Mouse (Mus musculus): ENCODE results near the gene Xpr1. TPM values are rescaled to one million over a fixed set of nuclear protein-coding genes. Genes with fewer than 3 reads are reported as not detected.
A peak's percentile ranks its signal among the peaks of the same experiment; 100 is the strongest.

Gene Xpr1
- total and polyA plus RNA-seq, 3 experiments: 6.2 to 67.8 (median 12.2) TPM

DNA sequence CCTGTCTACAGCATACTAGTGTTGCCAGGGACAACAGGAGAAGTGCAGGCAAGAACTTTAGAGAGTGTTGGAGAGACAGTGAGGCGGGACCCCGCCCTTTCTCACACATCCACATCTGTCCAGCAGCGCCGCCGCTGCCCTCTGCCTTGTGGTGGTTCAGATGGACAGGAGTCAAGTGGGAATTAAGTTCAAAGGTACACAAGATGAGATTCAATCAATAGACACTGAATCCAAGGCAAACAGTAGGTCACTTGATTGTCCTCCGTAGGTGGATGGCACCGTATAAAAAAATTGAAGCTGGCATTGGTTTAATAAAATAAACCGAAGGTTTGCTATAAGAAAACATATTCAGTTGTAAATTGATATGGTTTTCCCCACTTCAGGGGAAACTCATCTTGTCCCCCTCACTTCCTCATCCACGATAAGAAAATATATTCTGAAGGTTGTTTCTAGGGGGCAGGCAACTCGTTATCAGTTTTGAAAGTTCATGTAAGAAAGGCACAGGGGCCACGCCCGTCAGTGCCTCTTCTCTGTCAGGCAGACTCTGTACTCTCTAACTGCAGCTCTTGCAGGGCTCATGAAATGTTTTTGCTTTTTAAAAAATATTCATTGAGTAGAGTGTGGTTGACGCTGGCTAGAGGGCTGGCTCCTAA is 140.7 kb downstream of the Xpr1 start:
- TF ChIP-seq TBP (IDR thresholded peaks at IDR 0.05; ENCODE audit: low read depth, low read length) (0 out of 2 replicates have a peak, but pooled peaks have one; percentile 12), RCOR1 (IDR thresholded peaks at IDR 0.05; ENCODE audit: low read depth, low read length) (no peak), CTCF (IDR thresholded peaks at IDR 0.05 in 2 of 3, conservative IDR thresholded peaks at IDR 0.05 in 1 of 3; ENCODE audit: control insufficient read depth in 1 of 3, insufficient read depth in 1 of 3, low read depth in 2 of 3, low read length in 3 of 3, poor library complexity in 1 of 3, severe bottlenecking in 1 of 3) (0 out of 6 replicates have a peak, but pooled peaks of 1 of the 3 experiments have one; percentile 1), MAZ (IDR thresholded peaks at IDR 0.05; ENCODE audit: low read depth, low read length) (peak; percentile 73; the same call in 1 of the 2 replicates), SIN3A (IDR thresholded peaks at IDR 0.05; ENCODE audit: low read length) (peak; percentile 67; the same call in 1 of the 2 replicates), TAL1 (IDR thresholded peaks at IDR 0.05; ENCODE audit: low read length) (0 out of 2 replicates have a peak, but pooled peaks have one; percentile 5), TCF12 (IDR thresholded peaks at IDR 0.05; ENCODE audit: low read depth, low read length) (peak; percentile 66; the same call in 1 of the 2 replicates), ELF1 (IDR thresholded peaks at IDR 0.05; ENCODE audit: low read depth, low read length) (peak; percentile 73), BHLHE40 (IDR thresholded peaks at IDR 0.05; ENCODE audit: borderline replicate concordance, low read depth, low read length) (no peak), GATA1 (IDR thresholded peaks at IDR 0.05; ENCODE audit: low read depth, low read length) (peak; percentile 89), ETS1 (IDR thresholded peaks at IDR 0.05; ENCODE audit: low read depth, low read length) (peak; percentile 71), MXI1 (IDR thresholded peaks at IDR 0.05; ENCODE audit: low read depth, low read length) (peak; percentile 64; the same call in 1 of the 2 replicates), POLR2A (IDR thresholded peaks at IDR 0.05; ENCODE audit: control insufficient read depth in 1 of 2, insufficient read depth in 1 of 2, low read depth in 1 of 2, low read length in 2 of 2, poor library complexity in 1 of 2) (no peak), USF1 (IDR thresholded peaks at IDR 0.05; ENCODE audit: low read depth, low read length) (no peak), NELFE (IDR thresholded peaks at IDR 0.05; ENCODE audit: low read depth, low read length) (no peak), SMC3 (IDR thresholded peaks at IDR 0.05; ENCODE audit: low read depth, low read length) (0 out of 2 replicates have a peak, but pooled peaks have one; percentile 30), ZMIZ1 (IDR thresholded peaks at IDR 0.05; ENCODE audit: low read depth, low read length) (no peak), RAD21 (IDR thresholded peaks at IDR 0.05; ENCODE audit: low read depth, low read length) (no peak), CHD1 (IDR thresholded peaks at IDR 0.05; ENCODE audit: low read depth, low read length) (no peak), POLR2AphosphoS2 (IDR thresholded peaks at IDR 0.05; ENCODE audit: low read length) (no peak), USF2 (IDR thresholded peaks at IDR 0.05; ENCODE audit: borderline replicate concordance in 1 of 2, insufficient read depth in 1 of 2, low read depth in 1 of 2, low read length in 2 of 2) (no peak), EP300 (IDR thresholded peaks at IDR 0.05; ENCODE audit: low read depth in 1 of 2, low read length in 2 of 2) (peak; percentile 82 to 87)
- H3K9me3 ChIP-seq (replicated peaks; ENCODE audit: insufficient read depth, low read length): no peaks in the 10 kb centered on the region
- peak overlapping the region; percentile 93 for H3K27ac ChIP-seq (ENCODE audit: control insufficient read depth, low read depth, low read length)
- DNase-seq (ENCODE audit: low read depth, low spot score): peak; percentile 88
- H3K4me3 ChIP-seq (ENCODE audit: control insufficient read depth in 1 of 2, insufficient read depth in 1 of 2, low read depth in 2 of 2, low read length in 2 of 2): peak overlapping the region; percentile 39 to 47
- peak overlapping the region; percentile 56 for H3K9ac ChIP-seq (ENCODE audit: control insufficient read depth, low read depth, low read length, poor library complexity, severe bottlenecking)
- H3K4me1 ChIP-seq (ENCODE audit: control insufficient read depth in 1 of 2, insufficient read depth in 2 of 2, low read length in 2 of 2): peaks cover 9 to 27% of the 10 kb centered on the region in 2 experiments
- H3K36me3 ChIP-seq (ENCODE audit: control insufficient read depth in 1 of 2, insufficient read depth in 2 of 2, low read length in 2 of 2): peaks cover 0 to 33% of the 10 kb centered on the region in 2 experiments; a peak in 2 of 4 replicates
- no peaks in the 10 kb centered on the region for H3K27me3 ChIP-seq (ENCODE audit: control insufficient read depth in 1 of 2, insufficient read depth in 2 of 2, low read length in 2 of 2)
- H3K79me2 ChIP-seq (ENCODE audit: control insufficient read depth, insufficient read depth, low read length, poor library complexity): no peaks in the 10 kb centered on the region
